Mouse (Mus musculus): Measurements from ENCODE around the gene Itm2b. TPM values are rescaled to one million over a fixed set of nuclear protein-coding genes. Genes with fewer than 3 reads are reported as not detected.

The Itm2b gene
- total RNA-seq, 4 experiments from 2014 or later: 726 to 856 (median 801) TPM

DNA sequence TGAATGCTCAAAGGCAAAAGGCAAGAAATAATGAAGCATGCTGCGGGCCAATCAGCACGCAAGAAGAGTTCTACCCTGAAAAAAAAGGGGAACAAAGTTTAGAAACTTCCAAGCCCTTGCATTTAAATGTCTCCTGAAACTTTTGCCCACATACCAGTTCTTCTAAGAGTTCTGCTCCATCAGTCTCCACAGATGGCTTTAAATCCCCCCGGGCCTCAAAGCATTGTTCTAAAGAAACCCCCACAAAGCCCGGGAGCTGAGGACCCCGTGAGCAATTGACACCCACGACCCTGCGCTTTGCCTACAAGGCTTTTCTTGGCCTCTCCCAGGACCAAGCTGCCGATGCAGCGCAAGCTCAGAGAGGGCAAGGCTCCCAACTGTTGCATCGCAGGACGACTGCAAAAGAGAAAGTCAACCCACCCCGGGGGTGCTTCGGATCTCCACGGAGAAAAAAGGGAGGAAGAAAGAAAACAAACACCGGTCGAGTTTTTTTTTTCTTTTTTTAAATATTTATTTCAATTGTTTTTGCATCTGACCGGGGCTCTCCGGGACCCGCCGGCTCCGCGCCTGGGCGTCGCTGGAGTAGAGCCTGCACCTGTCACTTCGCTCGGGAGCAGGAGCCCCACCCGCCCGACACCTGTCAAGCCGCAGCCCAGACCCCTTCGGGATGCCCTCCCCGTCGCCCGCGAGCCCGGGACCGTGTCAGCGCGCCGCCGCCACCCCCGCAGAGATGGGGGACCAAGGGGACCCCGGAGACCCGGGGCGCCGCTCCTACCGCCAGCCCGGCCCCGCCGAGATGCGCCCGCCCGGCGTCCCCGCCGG is 60.2 kb downstream of the Itm2b start:
- DNase-seq (ENCODE audit: low spot score in 2 of 2): no peak

GRCm38 (mm10) chr14:73323965-73324364 is 61.1 kb downstream of the Itm2b start:
- DNase-seq (ENCODE audit: low spot score in 2 of 2): no peak

- no peak for DNase-seq (ENCODE audit: low spot score in 2 of 2)
Observed at GRCm38 (mm10) chr14:73322142-73322541, 62.9 kb downstream of the Itm2b start.

DNA sequence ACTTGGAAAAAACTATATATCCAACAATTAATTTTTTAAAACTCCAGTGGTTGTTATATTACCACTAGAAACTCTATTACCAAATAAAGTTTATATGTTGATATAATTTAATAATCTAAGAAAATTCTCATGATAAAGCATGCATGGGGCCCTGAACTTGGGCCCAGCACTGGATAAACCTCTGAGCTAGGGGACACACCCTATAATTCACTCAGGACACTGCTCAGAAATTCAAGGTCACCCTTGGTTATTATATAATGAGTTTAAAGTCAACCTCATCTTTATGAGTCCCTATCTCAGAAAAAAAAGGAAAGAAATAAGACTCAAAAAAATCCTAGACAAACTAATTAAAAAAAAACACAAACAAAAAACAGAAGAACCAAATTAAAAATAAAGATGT is 68.2 kb downstream of the Itm2b start:
- DNase-seq (ENCODE audit: low spot score in 2 of 2): no peak

GRCm38 (mm10) chr14:73313864-73314263 is 71.2 kb downstream of the Itm2b start:
- DNase-seq (ENCODE audit: low spot score in 2 of 2): no peak

GRCm38 (mm10) chr14:73313396-73313795 is 71.7 kb downstream of the Itm2b start:
- DNase-seq (ENCODE audit: low spot score in 2 of 2): no peak

- no peak for DNase-seq (ENCODE audit: low spot score in 2 of 2)
Observed at GRCm38 (mm10) chr14:73312909-73313308, 72.2 kb downstream of the Itm2b start.

Other genes with a start within 250 kb of the Itm2b start
- 1 to 10 TPM; 1.3 to 1.8 (median 1.4) TPM for gene Lpar6, start 147.4 kb downstream of the Itm2b start, total RNA-seq (2022)
- 10 to 100 TPM; 24.2 to 33.1 (median 29.2) TPM for gene Rb1, start 59.5 kb downstream of the Itm2b start, total RNA-seq (2022)
- 10 to 100 TPM; 28.2 to 32.6 (median 29.4) TPM for gene Med4, start 124.7 kb upstream of the Itm2b start, total RNA-seq (2022)
- 100 to 1,000 TPM; 146 to 162 (median 151) TPM for gene Sucla2, start 140.0 kb upstream of the Itm2b start, total RNA-seq (2022)
- 1 to 10 TPM; 5.4 to 9.9 (median 8.4) TPM for gene Nudt15, start 163.0 kb upstream of the Itm2b start, total RNA-seq (2022)

Measured in left cerebral cortex, adult 8-10 months (tissue).